Mouse (Mus musculus): Measurements from ENCODE around the gene Xirp1.

DNA sequence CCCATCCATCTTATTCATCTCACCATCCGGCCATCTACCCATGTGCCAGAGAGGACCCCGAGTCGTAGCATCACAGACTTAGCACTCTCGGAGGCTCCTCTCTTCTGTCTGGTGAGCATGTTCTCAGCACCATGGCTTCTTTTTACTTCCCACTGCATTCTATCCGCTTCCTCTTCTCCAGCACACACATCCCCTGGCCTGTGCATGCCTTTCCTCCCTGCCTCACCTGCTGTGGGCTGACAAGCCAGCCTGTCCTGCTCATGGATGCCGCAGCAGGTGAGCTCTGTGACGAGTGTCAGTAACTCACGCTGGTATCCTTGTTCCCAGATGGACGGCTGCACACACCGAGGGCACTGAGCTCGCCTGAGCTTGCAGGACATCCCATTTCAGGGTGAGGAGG, 46.4 kb upstream of the Xirp1 start, which contains the start of gene Cx3cr1:
- TF ChIP-seq CTCF (IDR thresholded peaks at IDR 0.05; ENCODE audit: control insufficient read depth, insufficient read depth, insufficient replicate concordance, low read depth, low read length) (no peak), POLR2A (IDR thresholded peaks at IDR 0.05; ENCODE audit: control insufficient read depth, low read depth, low read length) (no peak)

Measured in testis, adult 2 months (tissue).